Mouse (Mus musculus): ENCODE results near the gene Hes2.

Gene Hes2

GRCm38 (mm10) chr4:152159285-152159678 lies 615 bp downstream of the Hes2 start:
- DNase-seq (ENCODE audit: low spot score in 2 of 2) = no peak

- no peak for DNase-seq (ENCODE audit: low spot score in 2 of 2)
Measured at GRCm38 (mm10) chr4:152160748-152161147, 2.1 kb downstream of the Hes2 start.

DNA sequence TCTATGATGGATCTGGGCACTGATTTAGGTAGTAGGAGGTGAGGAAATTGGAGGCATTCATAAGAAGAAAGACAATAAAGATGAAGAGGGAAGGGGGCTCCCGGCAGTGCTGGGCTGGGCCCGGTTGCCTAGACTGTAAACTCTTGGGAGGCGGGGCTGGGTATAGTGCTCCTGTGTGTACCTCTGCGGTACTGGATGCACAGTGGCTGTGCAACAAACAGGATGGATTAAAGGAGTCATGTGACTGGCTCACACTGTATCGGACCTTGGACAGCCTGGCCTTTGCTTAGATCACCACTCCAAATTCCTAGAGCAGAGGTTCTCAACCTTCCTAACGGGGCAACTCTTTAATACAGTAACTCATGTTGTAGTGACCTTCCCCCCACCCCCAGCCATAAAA lies 2.9 kb downstream of the Hes2 start:
- no peak for DNase-seq (ENCODE audit: low spot score in 2 of 2)

DNA sequence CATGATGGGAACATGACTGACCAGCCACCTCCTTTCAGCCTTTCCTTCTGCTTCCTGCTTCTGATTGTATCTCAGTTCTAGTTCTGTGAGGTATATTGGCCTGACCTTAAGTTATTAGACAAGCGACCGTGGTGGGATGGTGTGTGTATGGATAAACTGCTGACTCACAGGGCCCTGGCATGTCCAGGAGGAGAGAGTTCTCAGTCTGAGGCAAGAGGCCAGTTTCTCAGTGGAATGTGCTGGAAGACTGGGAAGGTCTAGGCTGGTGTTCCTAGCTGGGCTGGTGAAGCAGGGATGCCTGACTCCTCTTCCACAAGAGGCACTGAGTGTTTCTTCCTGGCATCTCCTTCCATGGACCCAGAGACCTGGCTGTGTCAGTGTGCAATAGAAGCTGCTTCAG lies 4.1 kb downstream of the Hes2 start:
- DNase-seq (ENCODE audit: low spot score in 2 of 2) = no peak

- peak; percentile 66 to 88 for DNase-seq (ENCODE audit: low spot score in 2 of 2)
Measured at GRCm38 (mm10) chr4:152165036-152165931, 6.6 kb downstream of the Hes2 start.

DNA sequence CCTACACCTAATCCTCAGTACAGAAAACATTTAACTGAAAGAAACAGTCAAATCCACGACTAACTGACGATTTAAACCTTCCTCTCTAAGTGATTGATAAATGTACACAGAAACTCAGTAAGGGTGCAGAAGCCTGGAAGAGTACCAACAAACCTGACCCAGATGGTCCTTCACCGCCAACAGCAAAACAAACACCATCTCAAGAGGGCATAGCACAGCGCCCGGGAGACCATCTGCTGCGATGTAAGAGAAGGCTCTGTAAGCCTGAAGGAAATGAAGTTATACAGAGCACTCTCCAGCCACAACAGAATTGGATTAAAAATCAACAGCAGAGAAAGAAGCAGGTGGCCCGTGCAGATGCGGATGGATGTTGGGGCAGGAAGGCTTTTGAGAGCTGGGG lies 9.4 kb downstream of the Hes2 start:
- no peak for DNase-seq (ENCODE audit: low spot score in 2 of 2)

GRCm38 (mm10) chr4:152169103-152169502 lies 10.4 kb downstream of the Hes2 start:
- DNase-seq (ENCODE audit: low spot score in 2 of 2) = no peak

- DNase-seq (ENCODE audit: low spot score in 2 of 2) = no peak
Measured at GRCm38 (mm10) chr4:152170286-152170685, 11.6 kb downstream of the Hes2 start.

DNA sequence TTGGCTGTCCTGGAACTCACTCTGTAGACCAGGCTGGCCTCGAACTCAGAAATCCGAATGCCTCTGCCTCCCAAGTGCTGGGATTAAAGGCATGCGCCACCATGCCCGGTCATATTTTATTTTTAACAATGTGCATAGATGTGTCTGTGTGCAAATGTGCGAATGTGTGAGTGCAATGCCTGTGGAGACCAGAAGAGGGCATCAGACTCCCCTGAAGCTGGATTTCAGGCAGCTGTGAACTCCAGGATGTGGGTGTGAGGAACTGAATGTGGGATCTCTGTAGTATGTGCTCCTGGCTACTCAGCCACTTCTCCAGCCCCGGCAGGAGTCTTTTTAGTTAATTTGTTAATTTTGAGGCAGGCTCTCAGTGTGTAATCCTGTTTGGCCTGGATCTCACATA lies 12.9 kb downstream of the Hes2 start:
- no peak for DNase-seq (ENCODE audit: low spot score in 2 of 2)

DNA sequence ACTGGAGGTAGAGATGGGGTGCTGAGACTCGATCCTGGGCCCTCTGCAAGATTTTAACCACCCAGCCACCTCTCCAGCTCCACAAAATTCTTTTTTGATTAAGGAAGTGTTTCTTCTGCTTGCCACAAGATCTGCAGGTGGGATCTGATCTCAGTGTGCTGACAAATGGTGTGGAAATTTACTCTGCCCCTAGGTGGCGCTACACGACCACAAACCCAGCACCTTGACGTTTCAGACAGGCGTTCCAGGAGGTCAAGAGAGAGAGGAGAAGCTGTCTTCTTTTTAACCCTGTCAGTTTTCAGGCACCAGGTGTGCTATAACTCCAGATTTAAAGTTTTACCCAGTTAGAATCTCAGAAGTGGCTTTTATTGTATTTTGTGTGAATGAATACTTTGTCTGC lies 14.4 kb downstream of the Hes2 start:
- DNase-seq (ENCODE audit: low spot score in 2 of 2) = no peak

DNA sequence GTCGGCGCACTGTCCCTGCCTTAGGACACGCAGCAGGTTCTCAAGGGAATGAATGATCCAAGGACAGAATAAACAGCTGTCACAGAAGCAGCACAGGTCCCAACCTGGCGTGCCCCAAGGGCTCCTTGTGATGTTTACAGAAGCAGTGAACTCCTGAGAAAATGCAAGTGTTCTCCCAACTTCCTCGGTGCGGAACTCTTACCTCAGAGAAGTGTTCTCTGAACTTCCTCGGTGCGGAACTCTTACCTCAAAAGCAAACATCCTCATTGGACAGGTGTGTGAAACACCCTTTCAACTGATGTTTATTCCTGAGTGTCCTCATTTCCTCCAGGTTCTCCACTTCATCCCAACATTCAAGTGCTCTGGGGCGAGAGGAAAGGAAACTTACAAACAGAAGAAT lies 15.3 kb downstream of the Hes2 start:
- no peak for DNase-seq (ENCODE audit: low spot score in 2 of 2)

DNA sequence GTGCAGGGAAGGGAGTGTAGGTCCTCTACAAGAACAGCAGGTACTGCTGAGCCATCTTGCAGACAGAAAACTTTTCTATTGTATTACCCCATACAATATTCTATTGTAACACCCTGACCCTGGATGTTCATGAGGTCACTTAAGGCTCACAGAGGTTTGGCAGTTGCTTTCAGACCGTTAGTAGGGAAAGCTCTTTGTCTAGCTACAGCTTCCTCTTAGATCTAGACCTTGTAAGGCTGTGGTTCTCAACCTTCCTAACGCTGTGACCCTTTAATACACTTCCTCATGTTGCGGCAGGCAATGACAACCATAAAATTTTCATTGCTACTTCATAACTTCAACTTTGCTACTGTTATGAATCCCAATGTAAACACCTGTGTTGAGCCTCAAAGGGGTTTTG lies 18.0 kb downstream of the Hes2 start:
- DNase-seq (ENCODE audit: low spot score in 2 of 2) = no peak

DNA sequence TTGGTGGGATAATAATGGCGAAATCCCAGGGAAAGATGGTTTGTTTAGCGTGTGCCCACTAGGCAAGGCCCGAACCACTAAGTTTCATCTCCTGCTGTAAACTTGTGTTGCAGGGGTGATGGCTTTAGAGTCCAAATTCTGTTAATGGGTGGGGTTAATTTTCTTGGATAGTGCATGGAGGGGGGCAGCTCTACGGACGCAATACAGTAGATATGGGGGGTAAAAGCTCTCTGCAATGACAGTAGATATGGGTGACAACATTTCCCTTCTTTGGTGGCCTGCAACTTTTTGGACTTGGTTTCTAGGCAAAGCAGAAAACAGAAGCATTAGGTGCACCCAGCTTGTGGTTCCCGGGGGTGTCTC lies 18.5 kb downstream of the Hes2 start:
- no peak for DNase-seq (ENCODE audit: low spot score in 2 of 2)

- DNase-seq (ENCODE audit: low spot score in 2 of 2) = peak; percentile 86 to 91
Measured at GRCm38 (mm10) chr4:152177537-152178343, 19.1 kb downstream of the Hes2 start, which contains the start of gene Acot7. Acot7 (plus strand) TSS chr4:152178134.

DNA sequence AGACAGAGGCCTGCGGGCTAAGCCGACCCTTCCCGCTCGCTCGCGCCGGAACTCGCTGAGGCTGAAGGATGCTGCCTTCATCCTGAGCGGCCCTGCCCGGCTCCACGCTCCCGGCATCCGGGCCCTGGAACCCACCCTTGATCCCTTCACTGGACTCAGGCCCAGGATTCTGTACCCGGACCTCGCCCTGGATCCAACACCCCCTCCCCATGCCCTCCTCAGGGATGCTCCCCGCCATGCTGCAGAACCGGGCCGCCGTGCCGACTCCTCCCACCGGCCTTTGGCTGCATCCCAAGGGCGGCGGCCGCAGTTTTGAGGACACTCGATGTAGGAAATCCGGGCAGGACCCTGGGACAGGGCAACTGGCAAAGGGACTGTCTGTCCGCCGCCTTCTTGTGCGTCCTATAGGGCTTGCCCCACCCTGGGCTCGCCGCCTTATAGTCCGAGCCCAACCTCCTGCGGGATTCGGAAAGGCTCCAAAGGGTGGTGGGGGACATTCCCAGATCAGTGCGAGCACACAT lies 19.7 kb downstream of the Hes2 start:
- DNase-seq (ENCODE audit: low spot score in 2 of 2) = no peak

GRCm38 (mm10) chr4:152178916-152179705 lies 20.4 kb downstream of the Hes2 start:
- DNase-seq (ENCODE audit: low spot score in 2 of 2) = no peak

DNA sequence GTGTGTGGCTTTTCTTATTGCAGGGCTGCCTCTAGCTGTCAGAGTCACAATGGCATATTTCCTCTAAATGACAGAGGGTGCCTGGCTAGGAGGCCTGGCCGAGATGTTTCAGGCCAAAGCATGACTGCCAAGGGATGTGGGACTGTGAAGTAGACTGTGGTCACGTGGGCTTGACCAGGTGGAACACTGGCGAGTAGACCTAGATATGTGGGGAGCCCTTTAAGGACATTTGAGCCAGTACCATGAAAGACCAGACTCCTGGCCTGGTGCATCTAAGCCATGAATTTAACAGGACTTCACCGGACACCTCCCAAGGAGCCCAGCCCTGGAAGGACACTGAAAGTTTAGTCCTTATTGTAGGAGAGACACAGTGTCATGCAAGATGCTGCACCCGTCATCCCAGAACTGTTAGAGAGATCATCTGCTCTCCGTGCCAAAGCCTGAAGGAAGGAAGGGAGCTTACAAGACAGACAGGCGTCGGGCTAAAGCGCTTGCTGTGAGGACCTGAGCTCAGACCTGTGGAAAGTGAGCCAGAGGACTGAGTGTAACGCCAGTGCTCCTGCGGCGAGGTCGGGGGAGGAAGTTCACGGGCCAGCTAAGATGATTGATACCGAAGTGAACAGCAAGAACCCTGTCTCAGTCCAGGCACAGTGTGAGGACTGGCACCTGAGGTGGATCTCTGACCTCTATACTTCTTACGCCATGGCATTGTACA lies 21.4 kb downstream of the Hes2 start:
- DNase-seq (ENCODE audit: low spot score in 2 of 2) = no peak

GRCm38 (mm10) chr4:152182205-152182604 lies 23.5 kb downstream of the Hes2 start:
- no peak for DNase-seq (ENCODE audit: low spot score in 2 of 2)

DNA sequence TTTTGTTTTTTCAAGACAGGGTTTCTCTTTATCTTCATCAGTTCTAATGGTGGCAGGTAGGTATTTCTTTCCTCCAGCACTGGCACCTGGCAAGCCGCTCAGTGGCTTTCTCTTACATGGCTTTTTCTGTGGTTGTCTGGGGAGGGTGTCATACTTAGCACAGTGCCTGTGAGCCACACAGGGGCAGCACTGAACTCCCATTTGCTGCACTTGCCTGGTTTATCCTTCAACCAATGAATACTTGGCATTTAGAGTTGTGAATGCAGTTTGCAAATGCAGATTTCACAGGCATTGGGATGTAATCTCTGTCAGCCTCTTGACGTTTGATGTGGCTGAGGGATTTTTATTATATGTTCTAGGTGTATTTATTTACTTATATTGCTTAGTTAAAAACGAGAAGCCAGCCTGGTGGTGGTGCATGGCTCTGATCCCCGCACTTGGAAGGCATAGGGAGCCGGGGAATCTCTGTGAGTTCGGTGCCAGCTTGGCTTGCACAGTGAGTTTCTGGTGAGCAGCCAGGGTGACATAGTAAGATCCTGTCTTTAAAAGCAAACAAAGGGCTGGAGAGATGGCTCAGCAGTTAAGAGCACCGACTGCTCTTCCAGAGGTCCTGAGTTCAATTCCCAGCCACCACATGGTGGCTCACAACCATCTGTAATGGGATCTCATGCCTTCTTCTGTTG lies 25.8 kb downstream of the Hes2 start:
- DNase-seq (ENCODE audit: low spot score in 2 of 2) = no peak

GRCm38 (mm10) chr4:152185137-152185509 lies 26.5 kb downstream of the Hes2 start:
- DNase-seq (ENCODE audit: low spot score in 2 of 2) = no peak

All from urinary bladder, postnatal 4 days (tissue).